Mouse (Mus musculus): ENCODE data around the gene Arhgef3. TPM values are rescaled to one million over a fixed set of nuclear protein-coding genes. Genes with fewer than 3 reads are reported as not detected.

Gene Arhgef3
- total and polyA plus RNA-seq, 3 experiments: 11.1 to 27.8 (median 23.0) TPM

DNA sequence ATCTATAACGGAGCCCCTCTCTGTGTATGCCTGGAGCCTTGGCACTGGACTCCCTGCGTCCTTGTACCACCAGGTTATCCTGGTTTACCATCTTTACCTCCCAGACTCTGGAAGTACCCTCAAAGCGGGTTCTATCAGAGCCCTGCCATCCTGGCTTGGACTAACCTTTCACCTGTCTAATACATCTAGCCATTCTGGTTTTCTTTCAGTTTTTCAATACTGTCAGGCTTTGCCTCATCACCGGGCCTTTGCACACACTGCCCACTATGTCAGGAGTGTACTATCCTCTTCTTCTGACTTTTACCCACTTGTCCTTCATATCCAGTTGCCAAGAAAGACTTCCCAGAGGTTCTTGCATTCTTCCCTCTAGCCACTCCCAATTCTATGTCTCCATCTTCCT, 155.8 kb downstream of the Arhgef3 start:
- intact Hi-C loops (cut with DNase I): loop anchor here (2.0 to 5.0 kb wide), 2 partner anchors 20 to 42 kb away; no protein-coding TSS in a partner anchor

GRCm38 (mm10) chr14:27271371-27272071, 156.8 kb downstream of the Arhgef3 start:
- Histone ChIP-seq H3K79me2 (replicated peaks; ENCODE audit: control insufficient read depth, insufficient read depth, low read length) (no peaks in the 10 kb centered on the region), H3K4me3 (no peak overlapping the region), H3K9ac (ENCODE audit: low read depth, low read length) (no peak overlapping the region), H3K4me1 (ENCODE audit: control insufficient read depth, insufficient read depth, low read length) (peaks cover 10% of the 10 kb centered on the region), H3K36me3 (ENCODE audit: control insufficient read depth, insufficient read depth, low read length) (peaks cover 6% of the 10 kb centered on the region), H3K27ac (no peak overlapping the region), H3K27me3 (ENCODE audit: control insufficient read depth, insufficient read depth, low read length) (no peaks in the 10 kb centered on the region)
- intact Hi-C loops (cut with DNase I): loop anchor here (2.0 to 5.0 kb wide), 2 partner anchors 19 to 41 kb away; no protein-coding TSS in a partner anchor
- DNase-seq: no peak
- WGBS: 81% methylated on average over 10 of the region's 10 CpGs
- TF ChIP-seq POLR2A (IDR thresholded peaks at IDR 0.05; ENCODE audit: insufficient read depth, low read depth, low read length): no peak
- TF ChIP-seq CTCF (IDR thresholded peaks at IDR 0.05): no peak
- no peak for TF ChIP-seq EP300 (IDR thresholded peaks at IDR 0.05; ENCODE audit: insufficient read depth, low read depth, low read length)

More for the DNA sequence above, 155.8 kb downstream of the Arhgef3 start:
- Histone ChIP-seq H3K79me2 (replicated peaks; ENCODE audit: control insufficient read depth, insufficient read depth, low read length) (no peaks in the 10 kb centered on the region), H3K36me3 (ENCODE audit: control insufficient read depth, insufficient read depth, low read length) (peaks cover 10% of the 10 kb centered on the region), H3K4me3 (no peak overlapping the region), H3K27me3 (ENCODE audit: control insufficient read depth, insufficient read depth, low read length) (no peaks in the 10 kb centered on the region), H3K27ac (no peak overlapping the region), H3K4me1 (ENCODE audit: control insufficient read depth, insufficient read depth, low read length) (peaks cover 10% of the 10 kb centered on the region), H3K9ac (ENCODE audit: low read depth, low read length) (no peak overlapping the region)
- DNase-seq: no peak
- TF ChIP-seq EP300 (IDR thresholded peaks at IDR 0.05; ENCODE audit: insufficient read depth, low read depth, low read length): no peak
- no peak for TF ChIP-seq CTCF (IDR thresholded peaks at IDR 0.05)
- no peak for TF ChIP-seq POLR2A (IDR thresholded peaks at IDR 0.05; ENCODE audit: insufficient read depth, low read depth, low read length)
- 98% methylated on average over 4 of the region's 4 CpGs for WGBS

- DNase-seq: no peak
- TF ChIP-seq POLR2A (IDR thresholded peaks at IDR 0.05; ENCODE audit: insufficient read depth, low read depth, low read length) (no peak), EP300 (IDR thresholded peaks at IDR 0.05; ENCODE audit: insufficient read depth, low read depth, low read length) (no peak), CTCF (IDR thresholded peaks at IDR 0.05) (no peak)
- H3K9ac ChIP-seq (ENCODE audit: low read depth, low read length): no peak overlapping the region
- H3K36me3 ChIP-seq (ENCODE audit: control insufficient read depth, insufficient read depth, low read length): peaks cover under 1% of the 10 kb centered on the region
- no peaks in the 10 kb centered on the region for H3K27me3 ChIP-seq (ENCODE audit: control insufficient read depth, insufficient read depth, low read length)
- WGBS: 58% methylated on average over 11 of the region's 11 CpGs
- H3K4me3 ChIP-seq: no peak overlapping the region
- H3K27ac ChIP-seq: no peak overlapping the region
- intact Hi-C loops (cut with DNase I): loop anchor here (5.0 kb wide), 1 partner anchor 40 kb away; no protein-coding TSS in a partner anchor
- peaks cover 9% of the 10 kb centered on the region for H3K4me1 ChIP-seq (ENCODE audit: control insufficient read depth, insufficient read depth, low read length)
- H3K79me2 ChIP-seq (replicated peaks; ENCODE audit: control insufficient read depth, insufficient read depth, low read length): no peaks in the 10 kb centered on the region
These were observed 157.6 kb downstream of the Arhgef3 start for GRCm38 (mm10) chr14:27272072-27272834.

DNA sequence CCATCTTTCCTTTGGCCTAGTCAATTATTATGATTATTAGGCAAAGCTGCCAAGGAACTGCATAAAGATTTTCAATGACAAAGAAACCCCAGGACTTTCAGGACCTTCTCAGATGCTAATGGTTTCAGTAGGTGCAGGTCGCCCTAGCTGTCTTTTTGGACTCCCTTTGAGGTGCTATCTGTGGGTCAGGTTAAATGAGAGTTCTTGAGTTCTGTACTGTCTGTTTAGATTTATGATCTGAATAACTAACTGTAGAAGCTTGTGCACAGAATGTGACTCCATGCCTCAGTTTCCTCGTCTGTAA, 158.1 kb downstream of the Arhgef3 start:
- TF ChIP-seq POLR2A (IDR thresholded peaks at IDR 0.05; ENCODE audit: insufficient read depth, low read depth, low read length): no peak
- no peak for TF ChIP-seq CTCF (IDR thresholded peaks at IDR 0.05)
- TF ChIP-seq EP300 (IDR thresholded peaks at IDR 0.05; ENCODE audit: insufficient read depth, low read depth, low read length): no peak
- peaks cover 10% of the 10 kb centered on the region for H3K4me1 ChIP-seq (ENCODE audit: control insufficient read depth, insufficient read depth, low read length)
- no peaks in the 10 kb centered on the region for H3K79me2 ChIP-seq (replicated peaks; ENCODE audit: control insufficient read depth, insufficient read depth, low read length)
- H3K27me3 ChIP-seq (ENCODE audit: control insufficient read depth, insufficient read depth, low read length): no peaks in the 10 kb centered on the region
- no peak overlapping the region for H3K9ac ChIP-seq (ENCODE audit: low read depth, low read length)
- no peaks in the 10 kb centered on the region; the same call in 1 of the 2 replicates for H3K36me3 ChIP-seq (ENCODE audit: control insufficient read depth, insufficient read depth, low read length)
- no peak overlapping the region for H3K4me3 ChIP-seq
- WGBS: 94% methylated on average over 2 of the region's 2 CpGs
- intact Hi-C loops (cut with DNase I): loop anchor here (5.0 kb wide), 1 partner anchor 40 kb away; no protein-coding TSS in a partner anchor
- no peak for DNase-seq
- H3K27ac ChIP-seq: no peak overlapping the region

- intact Hi-C loops (cut with DNase I): loop anchor here (5.0 kb wide), 1 partner anchor 39 kb away; no protein-coding TSS in a partner anchor
These were observed 158.5 kb downstream of the Arhgef3 start for GRCm38 (mm10) chr14:27273169-27273568.

More at GRCm38 (mm10) chr14:27273169-27273568, 158.5 kb downstream of the Arhgef3 start:
- H3K36me3 ChIP-seq (ENCODE audit: control insufficient read depth, insufficient read depth, low read length): no peaks in the 10 kb centered on the region; the same call in 1 of the 2 replicates
- H3K9ac ChIP-seq (ENCODE audit: low read depth, low read length): no peak overlapping the region
- H3K4me3 ChIP-seq: no peak overlapping the region
- no peak for DNase-seq
- no peaks in the 10 kb centered on the region for H3K27me3 ChIP-seq (ENCODE audit: control insufficient read depth, insufficient read depth, low read length)
- H3K79me2 ChIP-seq (replicated peaks; ENCODE audit: control insufficient read depth, insufficient read depth, low read length): no peaks in the 10 kb centered on the region
- TF ChIP-seq CTCF (IDR thresholded peaks at IDR 0.05): no peak
- no peak for TF ChIP-seq EP300 (IDR thresholded peaks at IDR 0.05; ENCODE audit: insufficient read depth, low read depth, low read length)
- peaks cover 10% of the 10 kb centered on the region for H3K4me1 ChIP-seq (ENCODE audit: control insufficient read depth, insufficient read depth, low read length)
- H3K27ac ChIP-seq: no peak overlapping the region

Data from heart, adult 2 months (tissue).